Mouse (Mus musculus): ENCODE measurements at regions not wholly inside any gene's neighbourhood (a gene's known extent, or its start where the extent isn't known, plus 50 kb on each side); places are given as distances from the start of the nearest gene placed in this dataset.

GRCm38 (mm10) chr7:83258363-83258916, 326.3 kb upstream of the Tmc3 start:
- no peak for DNase-seq

- DNase-seq, result no peak
Measured at GRCm38 (mm10) chr7:83261489-83261888, 323.2 kb upstream of the Tmc3 start.

- no peak for DNase-seq
Measured at GRCm38 (mm10) chr7:83289915-83290773, 294.6 kb upstream of the Tmc3 start.

GRCm38 (mm10) chr7:83307112-83307511, 277.6 kb upstream of the Tmc3 start:
- no peak for DNase-seq

- DNase-seq, result no peak
Measured at GRCm38 (mm10) chr7:83312172-83312571, 272.6 kb upstream of the Tmc3 start.

- no peak for DNase-seq
Measured at GRCm38 (mm10) chr7:83329809-83330412, 254.8 kb upstream of the Tmc3 start.

- DNase-seq, result no peak
Measured at GRCm38 (mm10) chr7:83347103-83347754, 237.5 kb upstream of the Tmc3 start.

GRCm38 (mm10) chr7:83369191-83369590, 215.5 kb upstream of the Tmc3 start:
- DNase-seq, result peak; percentile 16

GRCm38 (mm10) chr7:83369605-83370004, 215.1 kb upstream of the Tmc3 start:
- DNase-seq, result peak; percentile 62

- no peak for DNase-seq
Measured at GRCm38 (mm10) chr7:83376826-83377225, 207.9 kb upstream of the Tmc3 start.

- no peak for DNase-seq
Measured at GRCm38 (mm10) chr7:83381381-83382181, 203.1 kb upstream of the Tmc3 start.

- DNase-seq, result no peak
Measured at GRCm38 (mm10) chr7:83382803-83383363, 201.8 kb upstream of the Tmc3 start.

- no peak for DNase-seq
Measured at GRCm38 (mm10) chr7:83391388-83391787, 193.3 kb upstream of the Tmc3 start.

GRCm38 (mm10) chr7:83392181-83392580, 192.5 kb upstream of the Tmc3 start:
- no peak for DNase-seq

- DNase-seq, result no peak
Measured at GRCm38 (mm10) chr7:83392625-83393024, 192.1 kb upstream of the Tmc3 start.

- no peak for DNase-seq
Measured at GRCm38 (mm10) chr7:83394156-83394555, 190.6 kb upstream of the Tmc3 start.

GRCm38 (mm10) chr7:83399668-83400067, 185.1 kb upstream of the Tmc3 start:
- DNase-seq, result no peak

- DNase-seq, result no peak
Measured at GRCm38 (mm10) chr7:83401001-83401400, 183.7 kb upstream of the Tmc3 start.

GRCm38 (mm10) chr7:83412745-83413144, 172.0 kb upstream of the Tmc3 start:
- peak; percentile 3 for DNase-seq

GRCm38 (mm10) chr7:83429929-83430556, 154.7 kb upstream of the Tmc3 start:
- no peak for DNase-seq

GRCm38 (mm10) chr7:83431094-83431493, 153.6 kb upstream of the Tmc3 start:
- DNase-seq, result no peak

- DNase-seq, result no peak
Measured at GRCm38 (mm10) chr7:83432843-83433242, 151.9 kb upstream of the Tmc3 start.

Measured in cerebellum, adult 11 months (tissue).